In the genomic region with DNA sequence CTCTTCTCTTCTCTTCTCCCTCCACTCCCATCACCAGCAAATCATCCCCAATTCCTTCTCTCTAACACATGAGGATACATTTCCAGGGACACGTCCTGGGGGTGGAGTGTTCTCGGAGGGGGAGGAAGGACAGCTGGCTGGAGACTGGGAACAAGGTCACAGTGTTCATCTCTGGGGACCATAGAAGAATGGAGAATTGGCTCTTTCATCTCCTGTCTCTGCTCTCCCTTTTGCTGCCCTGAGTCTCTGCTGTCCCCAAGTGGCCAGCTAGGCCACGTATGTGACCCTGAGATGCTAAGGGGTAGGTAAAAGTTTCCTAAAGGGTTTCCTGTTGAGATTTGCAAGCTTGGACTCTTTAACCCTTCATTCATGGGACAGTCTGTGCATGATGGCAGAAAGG, we compare ENCODE assay signal across 10 mouse cellular contexts.
DNase-seq lines count a peak whose midpoint lies in the region; ATAC-seq and TF ChIP-seq lines count a peak whose summit lies in the region.
"Had no signal": no experiment of that assay in that cellular context is flagged by ENCODE, and none has a peak within 500 bp of the region (broad histone marks: within the 10 kb centered on the region; RNA-seq: fewer than 3 reads in every experiment).

No protein-coding gene starts in this region.

- TF ChIP-seq EP300 in CH12.LX (IDR thresholded peaks at IDR 0.05; ENCODE audit: low read length), result no peak

- peak; percentile 53 for ATAC-seq in forebrain, postnatal 0 days
- no peak for ATAC-seq in forebrain, embryonic 12.5 days (ENCODE audit: low FRiP score)

- no peaks in the 10 kb centered on the region for H3K27me3 ChIP-seq in forebrain, postnatal 0 days (ENCODE audit: insufficient read depth, low read length)
- no peaks in the 10 kb centered on the region for H3K27me3 ChIP-seq in forebrain, embryonic 12.5 days
- H3K27me3 ChIP-seq in CH12.LX (replicated peaks), result no peaks in the 10 kb centered on the region
- H3K27me3 ChIP-seq: lung, embryonic 15.5 days had no signal

- WGBS in forebrain, postnatal 0 days, result 25% methylated on average over 3 of the region's 3 CpGs
- 11% methylated on average over 3 of the region's 3 CpGs for WGBS in forebrain, embryonic 12.5 days

- H3K9ac ChIP-seq in forebrain, postnatal 0 days, result no peak overlapping the region
- H3K9ac ChIP-seq in forebrain, embryonic 12.5 days, result no peak overlapping the region
- no peak overlapping the region for H3K9ac ChIP-seq in CH12.LX (ENCODE audit: insufficient read depth, low read depth)
- H3K9ac ChIP-seq: lung, embryonic 15.5 days had no signal

- H3K4me3 ChIP-seq in forebrain, postnatal 0 days (ENCODE audit: low read depth, low read length), result no peak overlapping the region
- H3K4me3 ChIP-seq in forebrain, embryonic 12.5 days (replicated peaks), result no peak overlapping the region
- H3K4me3 ChIP-seq in CH12.LX (replicated peaks in 1 of 3; ENCODE audit: low read depth in 2 of 3, low read length in 2 of 3, poor library complexity in 1 of 3), result no peak overlapping the region
- H3K4me3 ChIP-seq: erythroblast, embryonic 14.5 days; lung, embryonic 15.5 days had no signal

- TF ChIP-seq CTCF in forebrain, postnatal 0 days (IDR thresholded peaks at IDR 0.05; ENCODE audit: low read depth), result peak; percentile 63
- peak in 1 of 2 experiments; percentile 37; a peak in 2 of 4 replicates for TF ChIP-seq CTCF in CH12.LX (conservative IDR thresholded peaks at IDR 0.05 in 1 of 2, IDR thresholded peaks at IDR 0.05 in 1 of 2; ENCODE audit: low read depth in 2 of 2, low read length in 2 of 2)

- intact Hi-C loops in heart, postnatal 14 days (cut with DNase I), result loop anchor here (2.0 to 10.0 kb wide), 9 partner anchors 102 to 736 kb away; a partner anchor contains a TSS
- intact Hi-C loops in left cerebral cortex, postnatal 36 days (cut with DNase I), result loop anchor here (5.0 to 10.0 kb wide), 3 partner anchors 96 to 728 kb away; a partner anchor contains a TSS

- H3K4me1 ChIP-seq in forebrain, postnatal 0 days (ENCODE audit: insufficient read depth), result 0 out of 2 replicates have a peak, but pooled peaks cover 2% of the 10 kb centered on the region
- H3K4me1 ChIP-seq in forebrain, embryonic 12.5 days, result peaks cover 24% of the 10 kb centered on the region
- H3K4me1 ChIP-seq in CH12.LX (ENCODE audit: control insufficient read depth in 1 of 2, insufficient read depth in 2 of 2), result peaks cover 0 to 4% of the 10 kb centered on the region in 2 experiments; a peak in 2 of 4 replicates

- peak; percentile 54 for TF ChIP-seq RAD21 in CH12.LX (IDR thresholded peaks at IDR 0.05; ENCODE audit: low read depth, low read length)

- no peaks in the 10 kb centered on the region for H3K9me3 ChIP-seq in forebrain, postnatal 0 days (ENCODE audit: low read length)
- no peaks in the 10 kb centered on the region for H3K9me3 ChIP-seq in forebrain, embryonic 12.5 days
- no peaks in the 10 kb centered on the region for H3K9me3 ChIP-seq in CH12.LX (replicated peaks; ENCODE audit: low read length)
- H3K9me3 ChIP-seq: lung, embryonic 15.5 days had no signal

- no peaks in the 10 kb centered on the region for H3K36me3 ChIP-seq in forebrain, postnatal 0 days (ENCODE audit: insufficient read depth)
- H3K36me3 ChIP-seq in forebrain, embryonic 12.5 days (replicated peaks), result no peaks in the 10 kb centered on the region
- H3K36me3 ChIP-seq in CH12.LX (replicated peaks in 1 of 2; ENCODE audit: control insufficient read depth in 1 of 2, insufficient read depth in 1 of 2, low read length in 1 of 2), result no peaks in the 10 kb centered on the region
- H3K36me3 ChIP-seq: lung, embryonic 15.5 days had no signal

- no peak for TF ChIP-seq POLR2A in CH12.LX (IDR thresholded peaks at IDR 0.05; ENCODE audit: low read depth, low read length)

- H3K27ac ChIP-seq in forebrain, postnatal 0 days (ENCODE audit: low read depth, low read length), result no peak overlapping the region
- no peak overlapping the region for H3K27ac ChIP-seq in forebrain, embryonic 12.5 days
- H3K27ac ChIP-seq in CH12.LX (ENCODE audit: insufficient read depth, low read depth), result no peak overlapping the region
- H3K27ac ChIP-seq: lung, embryonic 15.5 days had no signal

- in situ Hi-C loops in CH12.LX (cut with MboI; ENCODE audit: low pct_ligation_motif_present, low pct_unique_long_range_greater_than_20kb, low sequenced_read_pairs), result no loop called here

- no peak overlapping the region for H3K4me2 ChIP-seq in forebrain, postnatal 0 days (ENCODE audit: low read depth)
- H3K4me2 ChIP-seq in forebrain, embryonic 12.5 days, result no peak overlapping the region
- H3K4me2 ChIP-seq in CH12.LX (ENCODE audit: insufficient read depth, low read depth, poor library complexity, severe bottlenecking), result no peak overlapping the region
- H3K4me2 ChIP-seq: lung, embryonic 15.5 days had no signal

- DNase-seq in forebrain, postnatal 0 days, result no peak
- peak; percentile 3 for DNase-seq in CH12.LX (ENCODE audit: extremely low read depth)
- DNase-seq in embryo, embryonic 9.5 days (ENCODE audit: extremely low spot score), result peak; percentile 57
- DNase-seq in heart, postnatal 14 days, result peak; percentile 64 to 72
- DNase-seq in left cerebral cortex, postnatal 36 days (ENCODE audit: low spot score in 2 of 2), result peak; percentile 15 to 34
- no peak for DNase-seq in ovary, adult 18-20 months (ENCODE audit: low spot score)
- no peak for DNase-seq in spleen, postnatal 4 days (ENCODE audit: low spot score in 2 of 2)

- dilution Hi-C loops in CH12.LX (cut with MboI; ENCODE audit: extremely low pct_ligation_motif_present, extremely low pct_unique_long_range_greater_than_20kb, low sequenced_read_pairs), result no loop called here

- H3K79me2 ChIP-seq in CH12.LX (replicated peaks; ENCODE audit: control insufficient read depth, extremely low read depth, insufficient read depth, poor library complexity, severe bottlenecking), result no peaks in the 10 kb centered on the region

TF ChIP-seq in CH12.LX, 34 proteins besides CTCF, POLR2A, EP300 and RAD21:
- TF ChIP-seq SMC3 (IDR thresholded peaks at IDR 0.05; ENCODE audit: low read depth, low read length) (peak; percentile 17), KAT2A (IDR thresholded peaks at IDR 0.05; ENCODE audit: insufficient replicate concordance, low read length) (no peak)

Comparison
In these comparisons a context has a peak if more than half of its experiments do, and no peak if none do; other contexts are left out.
1. DNase-seq: peak in CH12.LX (single experiment), embryo, embryonic 9.5 days (single experiment), heart, postnatal 14 days (2 of 2) and left cerebral cortex, postnatal 36 days (2 of 2); none in forebrain, postnatal 0 days (single experiment), ovary, adult 18-20 months (single experiment) and spleen, postnatal 4 days (0 of 2).